Mouse (Mus musculus) cerebellum, adult 9-11 months (tissue): ENCODE measurements around the gene Dnttip1.

Experiments
- DNase-seq: peaks from one replicate; pipeline ENCODE4 v3.0.0; 2022

The Dnttip1 gene

DNA sequence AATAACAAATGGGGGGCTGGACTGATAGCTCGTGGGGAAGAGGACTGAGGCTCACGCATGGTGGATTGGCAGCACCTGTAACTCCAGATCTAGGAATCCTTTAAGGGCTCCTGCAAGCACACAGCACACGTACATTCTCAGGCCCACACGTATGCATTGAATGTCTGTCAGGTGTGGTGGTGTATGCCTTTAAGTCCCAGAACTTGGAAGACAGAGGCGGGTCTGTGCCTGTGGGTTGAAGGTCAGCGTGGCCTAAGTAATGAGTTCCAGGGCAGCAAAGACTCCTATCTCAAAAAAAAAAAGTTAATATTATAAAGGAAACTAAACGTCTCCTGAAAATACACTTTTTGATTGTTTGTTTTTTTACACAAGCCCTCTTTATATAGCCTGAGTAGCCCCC is 60.8 kb downstream of the Dnttip1 start:
- DNase-seq: no peak

GRCm38 (mm10) chr2:164813557-164813956 is 67.8 kb downstream of the Dnttip1 start:
- DNase-seq: no peak

GRCm38 (mm10) chr2:164815348-164815747 is 69.6 kb downstream of the Dnttip1 start:
- no peak for DNase-seq

DNA sequence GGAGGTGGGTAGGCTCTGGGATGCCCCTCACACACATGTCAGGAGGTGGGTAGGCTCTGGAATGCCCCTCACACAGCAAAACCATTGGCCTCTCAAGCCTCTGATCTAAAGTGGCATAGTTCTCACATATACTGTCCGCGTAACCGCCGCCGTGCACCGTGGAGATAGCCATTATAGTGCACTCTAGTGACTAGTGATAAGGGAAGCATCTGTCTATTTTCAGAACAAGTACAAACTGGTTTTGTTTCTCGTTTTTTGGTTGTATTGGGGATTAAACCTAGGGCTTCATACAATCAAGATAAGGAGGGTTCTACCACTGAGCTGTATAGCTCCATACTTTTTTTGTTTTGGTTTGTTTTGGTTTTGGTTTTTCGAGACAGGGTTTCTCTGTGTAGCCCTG is 70.0 kb downstream of the Dnttip1 start:
- no peak for DNase-seq

DNA sequence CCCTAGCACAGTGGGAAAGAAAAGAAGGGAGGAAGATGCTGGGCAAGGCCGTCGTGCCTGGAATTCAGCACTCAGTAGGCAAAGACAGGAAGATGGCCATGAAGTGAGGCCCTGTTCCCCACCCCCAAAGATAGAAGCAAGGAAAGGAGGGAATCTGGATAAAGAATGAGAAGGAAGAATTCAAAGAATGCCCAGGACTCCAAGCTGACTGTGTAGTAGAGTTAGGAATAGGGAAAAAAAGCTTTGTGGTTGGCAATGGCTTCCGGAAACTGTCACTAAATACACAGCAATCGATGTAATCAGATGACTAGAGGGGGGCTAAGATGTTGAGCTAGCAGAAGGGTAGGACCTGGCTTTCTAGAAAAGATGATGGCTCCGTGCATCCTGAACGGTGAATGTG is 71.4 kb downstream of the Dnttip1 start:
- no peak for DNase-seq

GRCm38 (mm10) chr2:164817703-164818102 is 71.9 kb downstream of the Dnttip1 start:
- no peak for DNase-seq
